ENCODE assay signal across 11 mouse cellular contexts in genomic region chr17:42989981-42990380, GRCm38 (mm10). TPM values are rescaled to one million over a fixed set of nuclear protein-coding genes. Genes with fewer than 3 reads are reported as not detected.
DNase-seq lines count a peak whose midpoint lies in the region; ATAC-seq and TF ChIP-seq lines count a peak whose summit lies in the region.
"Had no signal": no experiment of that assay in that cellular context is flagged by ENCODE, and none has a peak within 500 bp of the region (broad histone marks: within the 10 kb centered on the region; RNA-seq: fewer than 3 reads in every experiment).

No protein-coding gene starts in this region.

- DNase-seq in heart, adult 2 months: no peak
- DNase-seq in heart, postnatal 4 days: no peak
- no peak for DNase-seq in midbrain, embryonic 14.5 days
- DNase-seq in ZHBTc4 (ENCODE audit: low read depth, low spot score): peak; percentile 80
- no peak for DNase-seq in frontal cortex, postnatal 10 days (ENCODE audit: low spot score in 2 of 2)
- no peak for DNase-seq in adrenal gland, adult 8-10 months
- DNase-seq: cerebellum, adult 8-10 months; gastrocnemius, adult 2 months had no signal

- ATAC-seq in midbrain, embryonic 14.5 days (ENCODE audit: low FRiP score, low TSS enrichment): peak; percentile 27; the same call in 1 of the 2 replicates
- no peak for ATAC-seq in midbrain, embryonic 16.5 days
- ATAC-seq in stomach, embryonic 14.5 days (ENCODE audit: insufficient number of reproducible peaks, insufficient read depth, low FRiP score, low read depth): peak; percentile 18; the same call in 1 of the 2 replicates
- ATAC-seq: inflammation-experienced regulatory T-cells, adult 6 months had no signal

- intact Hi-C loops in heart, adult 2 months (cut with DNase I): no loop called here

- H3K79me2 ChIP-seq in heart, adult 2 months (replicated peaks; ENCODE audit: control insufficient read depth, insufficient read depth, low read length): no peaks in the 10 kb centered on the region

- no peak overlapping the region for H3K9ac ChIP-seq in heart, adult 2 months (ENCODE audit: low read depth, low read length)
- no peak overlapping the region for H3K9ac ChIP-seq in midbrain, embryonic 14.5 days (replicated peaks; ENCODE audit: low read length)
- H3K9ac ChIP-seq in midbrain, embryonic 16.5 days (ENCODE audit: low read depth, low read length): no peak overlapping the region
- H3K9ac ChIP-seq in stomach, embryonic 14.5 days (replicated peaks; ENCODE audit: low read depth, low read length): no peak overlapping the region

- WGBS in heart, adult 2 months: 85% methylated on average over 4 of the region's 4 CpGs
- 86% methylated on average over 4 of the region's 4 CpGs for WGBS in midbrain, embryonic 14.5 days
- 92% methylated on average over 4 of the region's 4 CpGs for WGBS in midbrain, embryonic 16.5 days
- 82% methylated on average over 4 of the region's 4 CpGs for WGBS in stomach, embryonic 14.5 days

- no peak for TF ChIP-seq EP300 in heart, adult 2 months (IDR thresholded peaks at IDR 0.05; ENCODE audit: insufficient read depth, low read depth, low read length)

- no peaks in the 10 kb centered on the region for H3K27me3 ChIP-seq in heart, adult 2 months (ENCODE audit: control insufficient read depth, insufficient read depth, low read length)
- no peaks in the 10 kb centered on the region for H3K27me3 ChIP-seq in midbrain, embryonic 14.5 days (ENCODE audit: control insufficient read depth, insufficient read depth, low read length)
- no peaks in the 10 kb centered on the region for H3K27me3 ChIP-seq in midbrain, embryonic 16.5 days (ENCODE audit: control insufficient read depth, insufficient read depth, low read depth, low read length)
- no peaks in the 10 kb centered on the region for H3K27me3 ChIP-seq in stomach, embryonic 14.5 days (ENCODE audit: control insufficient read depth, insufficient read depth, low read length)

- TF ChIP-seq POLR2A in heart, adult 2 months (IDR thresholded peaks at IDR 0.05; ENCODE audit: insufficient read depth, low read depth, low read length): no peak

- no peak overlapping the region for H3K4me2 ChIP-seq in midbrain, embryonic 14.5 days (ENCODE audit: low read length)
- H3K4me2 ChIP-seq in midbrain, embryonic 16.5 days (ENCODE audit: low read length): no peak overlapping the region
- no peak overlapping the region for H3K4me2 ChIP-seq in stomach, embryonic 14.5 days (replicated peaks; ENCODE audit: low read depth, low read length)

- no peak overlapping the region for H3K4me3 ChIP-seq in heart, adult 2 months
- no peak overlapping the region for H3K4me3 ChIP-seq in midbrain, embryonic 14.5 days (replicated peaks; ENCODE audit: low read depth, low read length)
- no peak overlapping the region for H3K4me3 ChIP-seq in midbrain, embryonic 16.5 days (ENCODE audit: low read depth, low read length)
- no peak overlapping the region for H3K4me3 ChIP-seq in stomach, embryonic 14.5 days (ENCODE audit: low read depth, low read length)
- H3K4me3 ChIP-seq: gastrocnemius, adult 2 months had no signal

- no peaks in the 10 kb centered on the region for H3K36me3 ChIP-seq in heart, adult 2 months (ENCODE audit: control insufficient read depth, insufficient read depth, low read length)
- H3K36me3 ChIP-seq in midbrain, embryonic 14.5 days (ENCODE audit: control insufficient read depth, insufficient read depth, low read length): no peaks in the 10 kb centered on the region
- H3K36me3 ChIP-seq in midbrain, embryonic 16.5 days (ENCODE audit: control insufficient read depth, insufficient read depth, low read length): no peaks in the 10 kb centered on the region
- H3K36me3 ChIP-seq in stomach, embryonic 14.5 days (ENCODE audit: control insufficient read depth, insufficient read depth, low read length): no peaks in the 10 kb centered on the region

- H3K9me3 ChIP-seq in midbrain, embryonic 14.5 days (ENCODE audit: control insufficient read depth, low read length): no peaks in the 10 kb centered on the region
- H3K9me3 ChIP-seq in midbrain, embryonic 16.5 days (replicated peaks; ENCODE audit: control insufficient read depth, low read length, poor library complexity, severe bottlenecking): no peaks in the 10 kb centered on the region
- no peaks in the 10 kb centered on the region for H3K9me3 ChIP-seq in stomach, embryonic 14.5 days (ENCODE audit: control insufficient read depth, low read depth, low read length)

- TF ChIP-seq CTCF in heart, adult 2 months (IDR thresholded peaks at IDR 0.05): 0 out of 2 replicates have a peak, but pooled peaks have one; percentile 14

- H3K27ac ChIP-seq in heart, adult 2 months: no peak overlapping the region
- no peak overlapping the region for H3K27ac ChIP-seq in midbrain, embryonic 14.5 days (replicated peaks; ENCODE audit: low read depth, low read length)
- no peak overlapping the region for H3K27ac ChIP-seq in midbrain, embryonic 16.5 days (ENCODE audit: low read length)
- no peak overlapping the region for H3K27ac ChIP-seq in stomach, embryonic 14.5 days (ENCODE audit: low read length)
- H3K27ac ChIP-seq: gastrocnemius, adult 2 months had no signal

- no peaks in the 10 kb centered on the region for H3K4me1 ChIP-seq in heart, adult 2 months (ENCODE audit: control insufficient read depth, insufficient read depth, low read length)
- no peaks in the 10 kb centered on the region for H3K4me1 ChIP-seq in midbrain, embryonic 14.5 days (ENCODE audit: control insufficient read depth, insufficient read depth, low read length)
- no peaks in the 10 kb centered on the region for H3K4me1 ChIP-seq in midbrain, embryonic 16.5 days (ENCODE audit: control insufficient read depth, insufficient read depth, low read length)
- no peaks in the 10 kb centered on the region for H3K4me1 ChIP-seq in stomach, embryonic 14.5 days (ENCODE audit: control insufficient read depth, insufficient read depth, low read length)

RNA-seq across cellular contexts. Expression of gene Tnfrsf21, which starts 26.4 kb away (rescaled TPM):
- 10 to 100 TPM in 1 of 2 experiments, 1 to 10 TPM in 1; 9.2 to 14.2 TPM for total RNA-seq in heart, adult 2 months (2021)
- 14.6 and 19.6 TPM in 2 replicates for polyA plus RNA-seq in heart, adult 2 months (2012; rRNA removed)
- total RNA-seq in heart, postnatal 4 days (2021): 10 to 100 TPM; 12.3 to 12.8 TPM
- polyA plus RNA-seq in midbrain, embryonic 14.5 days (2014; fragmentation: Nextera tagmentation; extraction: Ambion mirVana): 52.2 and 63.2 TPM in 2 replicates
- 71.6 and 74.6 TPM in 2 replicates for polyA plus RNA-seq in midbrain, embryonic 16.5 days (2015; fragmentation: Nextera tagmentation; extraction: Ambion mirVana)
- polyA plus RNA-seq in stomach, embryonic 14.5 days (2014; fragmentation: Nextera tagmentation; extraction: Ambion mirVana): 30.4 and 31.2 TPM in 2 replicates
- total RNA-seq in adrenal gland, adult 8-10 months (2022): 1 to 10 TPM; 2.4 to 5.3 (median 3.1) TPM
